Mouse (Mus musculus) lung, postnatal 0 days (tissue): ENCODE results near the gene Acta2. TPM values are rescaled to one million over a fixed set of nuclear protein-coding genes. Genes with fewer than 3 reads are reported as not detected.

Source experiments
- ATAC-seq: fragments of 200-750 bp; cut with Nextera tagmentation; 2 replicates; pipeline ENCODE4 v1.8.0; 2017; ENCODE audit warnings: moderate library complexity
- DNase-seq: peaks from one replicate; pipeline ENCODE4 v3.0.0-alpha.2; 2016; ENCODE audit warnings: low spot score
- H3K27ac ChIP-seq: fragments of 300-500 bp; sonication (generic); 2 replicates; pipeline ENCODE4 v1.5.1; 2014; ENCODE audit warnings: antibody characterized with exemption, mild to moderate bottlenecking, low read length, mixed read lengths
- H3K27me3 ChIP-seq: fragments of 300-500 bp; sonication (generic); replicated peaks from 2 replicates; pipeline ENCODE4 v1.6.1; 2014; ENCODE audit warnings: low read length, mixed read lengths; ENCODE audit not compliant: insufficient read depth
- H3K36me3 ChIP-seq: fragments of 300-500 bp; sonication (generic); 2 replicates; pipeline ENCODE4 v1.6.1; 2014; ENCODE audit warnings: low read length, mixed read lengths; ENCODE audit not compliant: insufficient read depth
- H3K4me1 ChIP-seq: fragments of 300-500 bp; sonication (generic); 2 replicates; pipeline ENCODE4 v1.6.1; 2014; ENCODE audit warnings: antibody characterized with exemption, low read depth, low read length, mixed read lengths; ENCODE audit not compliant: insufficient read depth
- H3K4me2 ChIP-seq: fragments of 300-500 bp; sonication (generic); replicated peaks from 2 replicates; pipeline ENCODE4 v1.6.1; 2014; ENCODE audit warnings: low read depth, mild to moderate bottlenecking, low read length, moderate library complexity, mixed read lengths
- H3K4me3 ChIP-seq: fragments of 300-500 bp; sonication (generic); 2 replicates; pipeline ENCODE4 v1.5.1; 2014; ENCODE audit warnings: low read depth, low read length
- H3K9ac ChIP-seq: fragments of 300-500 bp; sonication (generic); replicated peaks from 2 replicates; pipeline ENCODE4 v1.6.1; 2014; ENCODE audit warnings: low read depth, mild to moderate bottlenecking
- H3K9me3 ChIP-seq: fragments of 300-500 bp; sonication (generic); 2 replicates; pipeline ENCODE4 v1.6.1; 2016; ENCODE audit warnings: low read length, mixed read lengths
- CTCF ChIP-seq: IDR thresholded peaks from 2 replicates; pipeline ENCODE4 v1.5.1; 2016; ENCODE audit warnings: antibody characterized with exemption, mild to moderate bottlenecking
- EP300 ChIP-seq: IDR thresholded peaks from 2 replicates; pipeline ENCODE4 v1.6.1; 2016; ENCODE audit warnings: antibody characterized with exemption, mild to moderate bottlenecking, control low read depth
- WGBS: fragments of 180-500 bp; shearing (Covaris S2); extraction: QIAGEN DNeasy Blood & Tissue Kit; methylation state at CpG from one replicate; pipeline ENCODE4 v1.1.7; 2014; 5-methylcytosine and 5-hydroxymethylcytosine counted together
- polyA plus RNA-seq: library from polyadenylated mRNA; unstranded; fragments of >200 nt; fragmentation: Nextera tagmentation; extraction: Ambion mirVana; gene quantifications from 2 replicates; pipeline ENCODE4 v1.2.1, GENCODE M21; 2015

The Acta2 gene
- 265 and 293 TPM in 2 replicates for polyA plus RNA-seq

DNA sequence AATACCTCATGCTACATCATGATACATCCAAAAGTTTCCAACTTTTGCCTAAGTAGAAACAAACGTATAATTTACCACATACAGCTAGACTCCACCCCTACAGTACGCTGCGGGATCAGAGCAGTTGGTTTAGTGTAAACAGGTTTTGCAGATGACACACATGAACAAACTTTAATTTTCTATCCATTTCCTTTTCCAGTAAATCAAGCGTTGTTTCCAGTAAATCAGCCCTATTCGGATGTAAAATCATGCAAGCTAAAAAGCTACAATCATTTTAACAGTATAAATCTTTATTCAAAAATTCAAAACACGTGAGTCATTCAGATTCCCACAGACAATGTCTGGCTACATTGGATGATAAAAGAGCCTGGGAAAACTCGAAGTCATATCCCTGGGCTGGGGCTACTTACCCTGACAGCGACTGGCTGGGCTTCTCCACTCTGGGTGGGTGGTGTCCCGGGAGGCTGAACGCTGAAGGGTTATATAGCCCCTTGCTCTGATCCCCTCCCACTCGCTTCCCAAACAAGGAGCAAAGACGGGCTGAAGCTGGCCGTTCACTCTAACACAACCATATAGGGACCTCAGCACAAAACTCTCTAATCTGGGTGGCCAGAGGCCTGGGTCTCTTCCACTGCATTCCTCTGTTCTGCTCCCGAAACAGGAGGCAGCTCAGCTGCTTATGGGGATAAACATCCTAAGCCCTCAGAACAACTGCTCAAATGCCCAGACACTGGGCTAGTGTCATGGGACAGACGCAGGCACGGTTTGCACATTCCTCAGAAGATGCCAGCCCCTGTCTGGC lies at the start of gene Acta2:
Gene Acta2 (minus strand): TSS at position 711 of the 802 bp plus-strand sequence.
- Histone ChIP-seq H3K9ac (no peak within 1 kb of the TSS), H3K36me3 (no peaks in the 10 kb centered on the region), H3K27me3 (no peaks in the 10 kb centered on the region), H3K4me3 (peak within 1 kb of the TSS; percentile 21), H3K4me1 (peaks cover 5% of the 10 kb centered on the region; the same call in 1 of the 2 replicates), H3K27ac (peak within 1 kb of the TSS; percentile 59; the same call in 1 of the 2 replicates), H3K9me3 (no peaks in the 10 kb centered on the region), H3K4me2 (peak within 1 kb of the TSS; percentile 42)
- 39% methylated on average over 16 of the region's 16 CpGs for WGBS
- DNase-seq, result peak; percentile 66
- TF ChIP-seq EP300 (no peak), CTCF (no peak)
- peak; percentile 83 for ATAC-seq

DNA sequence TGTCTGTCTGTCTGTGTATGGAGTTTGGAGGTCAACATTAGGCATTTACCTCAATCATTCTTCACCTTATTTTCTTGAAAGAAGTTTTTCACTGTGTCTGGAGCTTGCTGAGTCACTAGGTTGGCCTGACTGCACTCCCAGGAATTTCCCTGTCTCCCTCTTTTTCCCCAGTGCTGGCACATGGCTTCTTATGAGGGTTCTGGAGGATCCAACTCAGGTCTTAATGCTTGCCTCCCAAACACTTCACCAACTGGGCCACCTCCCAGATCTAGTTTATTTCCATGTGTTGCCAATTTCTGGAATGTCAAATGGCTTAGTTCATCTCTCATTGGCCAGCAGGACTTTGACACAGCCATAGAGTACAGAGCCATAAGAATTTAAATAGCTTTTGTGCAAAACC lies 49.5 kb upstream of the Acta2 start:
- Histone ChIP-seq H3K4me1 (no peaks in the 10 kb centered on the region), H3K36me3 (peaks cover 4% of the 10 kb centered on the region; the same call in 1 of the 2 replicates), H3K9ac (no peak overlapping the region), H3K27ac (no peak overlapping the region), H3K4me3 (no peak overlapping the region), H3K27me3 (no peaks in the 10 kb centered on the region), H3K9me3 (no peaks in the 10 kb centered on the region), H3K4me2 (no peak overlapping the region)
- DNase-seq (no peak), ATAC-seq (no peak)
- TF ChIP-seq EP300 (no peak), CTCF (no peak)

GRCm38 (mm10) chr19:34300430-34300829 lies 45.0 kb upstream of the Acta2 start:
- ATAC-seq (no peak), DNase-seq (no peak)
- Histone ChIP-seq H3K27ac (no peak overlapping the region), H3K4me3 (no peak overlapping the region), H3K27me3 (no peaks in the 10 kb centered on the region), H3K36me3 (no peaks in the 10 kb centered on the region), H3K9me3 (no peaks in the 10 kb centered on the region), H3K9ac (no peak overlapping the region), H3K4me2 (no peak overlapping the region), H3K4me1 (no peaks in the 10 kb centered on the region)
- WGBS, result 73% methylated on average over 2 of the region's 2 CpGs
- no peak for TF ChIP-seq EP300
- no peak for TF ChIP-seq CTCF

- no peak overlapping the region for H3K4me3 ChIP-seq
- H3K4me2 ChIP-seq, result no peak overlapping the region
- H3K4me1 ChIP-seq, result no peaks in the 10 kb centered on the region
- DNase-seq, result no peak
- 57% methylated on average over 4 of the region's 4 CpGs for WGBS
- no peak overlapping the region for H3K27ac ChIP-seq
- H3K36me3 ChIP-seq, result no peaks in the 10 kb centered on the region
- no peaks in the 10 kb centered on the region for H3K27me3 ChIP-seq
- no peak for ATAC-seq
- no peaks in the 10 kb centered on the region for H3K9me3 ChIP-seq
- H3K9ac ChIP-seq, result no peak overlapping the region
- TF ChIP-seq EP300 (no peak), CTCF (no peak)
Measured at GRCm38 (mm10) chr19:34299229-34299628, 43.8 kb upstream of the Acta2 start.

- no peaks in the 10 kb centered on the region for H3K27me3 ChIP-seq
- no peak overlapping the region for H3K9ac ChIP-seq
- TF ChIP-seq EP300 (no peak), CTCF (no peak)
- H3K4me1 ChIP-seq, result no peaks in the 10 kb centered on the region
- no peak overlapping the region for H3K4me3 ChIP-seq
- ATAC-seq (no peak), DNase-seq (no peak)
- WGBS, result 69% methylated on average over 1 of the region's 1 CpGs
- no peak overlapping the region for H3K4me2 ChIP-seq
- no peak overlapping the region for H3K27ac ChIP-seq
- H3K9me3 ChIP-seq, result no peaks in the 10 kb centered on the region
- no peaks in the 10 kb centered on the region for H3K36me3 ChIP-seq
Measured at GRCm38 (mm10) chr19:34298531-34298930, 43.1 kb upstream of the Acta2 start.

GRCm38 (mm10) chr19:34295442-34295841 lies 40.1 kb upstream of the Acta2 start:
- no peak overlapping the region for H3K4me3 ChIP-seq
- H3K36me3 ChIP-seq, result no peaks in the 10 kb centered on the region
- H3K4me1 ChIP-seq, result no peaks in the 10 kb centered on the region
- H3K9ac ChIP-seq, result no peak overlapping the region
- H3K4me2 ChIP-seq, result no peak overlapping the region
- ATAC-seq (no peak), DNase-seq (no peak)
- H3K27me3 ChIP-seq, result no peaks in the 10 kb centered on the region
- whole genome bisulfite sequencing, result 63% methylated on average over 6 of the region's 6 CpGs
- H3K27ac ChIP-seq, result no peak overlapping the region
- H3K9me3 ChIP-seq, result no peaks in the 10 kb centered on the region
- TF ChIP-seq CTCF (no peak), EP300 (no peak)
